In genomic region chr9:28756841-28757451, GRCm38 (mm10) we compare ENCODE assay signal across 23 mouse cellular contexts.
A peak's percentile ranks its signal among the peaks of the same experiment; 100 is the strongest.
DNase-seq lines count a peak whose midpoint lies in the region; ATAC-seq lines count a peak whose summit lies in the region.
"Had no signal": no experiment of that assay in that cellular context is flagged by ENCODE, and none has a peak within 500 bp of the region (broad histone marks: within the 10 kb centered on the region; RNA-seq: fewer than 3 reads in every experiment).

No protein-coding gene starts in this region.

- 27% methylated on average over 4 of the region's 4 CpGs for WGBS in embryonic facial prominence, embryonic 13.5 days
- WGBS in limb, embryonic 12.5 days, result 35% methylated on average over 4 of the region's 4 CpGs
- WGBS in midbrain, embryonic 15.5 days, result 84% methylated on average over 4 of the region's 4 CpGs

- H3K36me3 ChIP-seq in embryonic facial prominence, embryonic 13.5 days, result no peaks in the 10 kb centered on the region
- H3K36me3 ChIP-seq in limb, embryonic 12.5 days, result no peaks in the 10 kb centered on the region
- no peaks in the 10 kb centered on the region for H3K36me3 ChIP-seq in midbrain, embryonic 15.5 days (replicated peaks)
- H3K36me3 ChIP-seq: embryonic facial prominence, embryonic 15.5 days; forebrain, embryonic 15.5 days; heart, embryonic 12.5 days; hindbrain, embryonic 12.5 days had no signal

- no peak overlapping the region for H3K9ac ChIP-seq in embryonic facial prominence, embryonic 13.5 days
- H3K9ac ChIP-seq in limb, embryonic 12.5 days (replicated peaks), result no peak overlapping the region
- no peak overlapping the region for H3K9ac ChIP-seq in midbrain, embryonic 15.5 days
- H3K9ac ChIP-seq: embryonic facial prominence, embryonic 15.5 days; forebrain, embryonic 15.5 days; heart, embryonic 12.5 days; hindbrain, embryonic 12.5 days had no signal

- no peak overlapping the region for H3K4me3 ChIP-seq in embryonic facial prominence, embryonic 13.5 days
- H3K4me3 ChIP-seq in limb, embryonic 12.5 days (replicated peaks), result no peak overlapping the region
- no peak overlapping the region for H3K4me3 ChIP-seq in midbrain, embryonic 15.5 days
- H3K4me3 ChIP-seq: embryonic facial prominence, embryonic 15.5 days; forebrain, embryonic 15.5 days; heart, embryonic 12.5 days; hindbrain, embryonic 12.5 days; layer of hippocampus, adult 2 months had no signal

- peak overlapping the region; percentile 28; the same call in 1 of the 2 replicates for H3K27ac ChIP-seq in embryonic facial prominence, embryonic 13.5 days
- H3K27ac ChIP-seq in limb, embryonic 12.5 days, result 0 out of 2 replicates have a peak overlapping the region, but pooled peaks have one; percentile 23
- no peak overlapping the region for H3K27ac ChIP-seq in midbrain, embryonic 15.5 days
- H3K27ac ChIP-seq: embryonic facial prominence, embryonic 15.5 days; forebrain, embryonic 15.5 days; hindbrain, embryonic 12.5 days; layer of hippocampus, adult 2 months had no signal

- peaks cover 4% of the 10 kb centered on the region; the same call in 1 of the 2 replicates for H3K4me1 ChIP-seq in embryonic facial prominence, embryonic 13.5 days
- peaks cover 5% of the 10 kb centered on the region; the same call in 1 of the 2 replicates for H3K4me1 ChIP-seq in limb, embryonic 12.5 days (replicated peaks)
- peaks cover under 1% of the 10 kb centered on the region; the same call in 1 of the 2 replicates for H3K4me1 ChIP-seq in midbrain, embryonic 15.5 days
- H3K4me1 ChIP-seq: embryonic facial prominence, embryonic 15.5 days; forebrain, embryonic 15.5 days; heart, embryonic 12.5 days; hindbrain, embryonic 12.5 days had no signal

- no peaks in the 10 kb centered on the region for H3K27me3 ChIP-seq in embryonic facial prominence, embryonic 13.5 days
- H3K27me3 ChIP-seq in limb, embryonic 12.5 days, result no peaks in the 10 kb centered on the region
- no peaks in the 10 kb centered on the region for H3K27me3 ChIP-seq in midbrain, embryonic 15.5 days (replicated peaks)
- H3K27me3 ChIP-seq: embryonic facial prominence, embryonic 15.5 days; forebrain, embryonic 15.5 days; heart, embryonic 12.5 days; hindbrain, embryonic 12.5 days had no signal

- no peaks in the 10 kb centered on the region for H3K9me3 ChIP-seq in embryonic facial prominence, embryonic 13.5 days
- H3K9me3 ChIP-seq in limb, embryonic 12.5 days, result no peaks in the 10 kb centered on the region
- H3K9me3 ChIP-seq in midbrain, embryonic 15.5 days, result no peaks in the 10 kb centered on the region
- H3K9me3 ChIP-seq: embryonic facial prominence, embryonic 15.5 days; forebrain, embryonic 15.5 days; heart, embryonic 12.5 days; hindbrain, embryonic 12.5 days had no signal

- ATAC-seq in embryonic facial prominence, embryonic 13.5 days (ENCODE audit: insufficient number of reproducible peaks, insufficient read depth, low FRiP score, low TSS enrichment, low read depth), result peak; percentile 72; the same call in 1 of the 2 replicates
- 0 out of 2 replicates have a peak, but pooled peaks have one; percentile 59 for ATAC-seq in limb, embryonic 12.5 days (ENCODE audit: insufficient number of reproducible peaks, insufficient read depth, low FRiP score, low TSS enrichment, low read depth)
- ATAC-seq in midbrain, embryonic 15.5 days (replicated peaks), result no peak
- ATAC-seq: forebrain, embryonic 15.5 days had no signal

- DNase-seq in 3T3-L1 (ENCODE audit: low read depth, low spot score) (peak; percentile 4), NIH3T3 (ENCODE audit: low read depth) (peak; percentile 1), adipocyte (ENCODE audit: low spot score) (no peak)
- no peak for DNase-seq in T-cell, adult 2 months (ENCODE audit: low spot score)
- DNase-seq: adrenal gland, adult 8-10 months; cerebellum, adult 11-12 months; cerebellum, postnatal 10 days; gastrocnemius, postnatal 14 days; heart, postnatal 10 days; kidney, adult 9 months; kidney, postnatal 14 days; lung, postnatal 10 days; thymus, adult 18-20 months; thymus, postnatal 4 days had no signal

- H3K4me2 ChIP-seq in embryonic facial prominence, embryonic 13.5 days, result no peak overlapping the region
- H3K4me2 ChIP-seq in limb, embryonic 12.5 days, result no peak overlapping the region
- no peak overlapping the region for H3K4me2 ChIP-seq in midbrain, embryonic 15.5 days
- H3K4me2 ChIP-seq: embryonic facial prominence, embryonic 15.5 days; forebrain, embryonic 15.5 days; heart, embryonic 12.5 days; hindbrain, embryonic 12.5 days; midbrain, embryonic 11.5 days had no signal

Comparison
In these comparisons a context has a peak if more than half of its experiments do, and no peak if none do; other contexts are left out.
1. DNase-seq: peak in 3T3-L1 (single experiment) and NIH3T3 (single experiment); none in adipocyte (single experiment) and T-cell, adult 2 months (single experiment).